Mouse (Mus musculus) embryonic facial prominence, embryonic 13.5 days (tissue): ENCODE measurements around the gene Ulk1. TPM values are rescaled to one million over a fixed set of nuclear protein-coding genes. Genes with fewer than 3 reads are reported as not detected.
"Not testable (repeated sequence)": the region's sequence is repeated elsewhere in the genome, so short reads cannot be mapped to it uniquely, and the experiment has no call there.

Experiments
- ATAC-seq: fragments of 200-750 bp; cut with Nextera tagmentation; 2 replicates; pipeline ENCODE4 v1.8.0; 2017; ENCODE audit warnings: low read depth; ENCODE audit not compliant: insufficient number of reproducible peaks, insufficient read depth, low FRiP score, low TSS enrichment
- H3K27ac ChIP-seq: fragments of 300-500 bp; sonication (generic); 2 replicates; pipeline ENCODE4 v1.5.1; 2015; ENCODE audit warnings: moderate library complexity, mild to moderate bottlenecking, inconsistent platforms
- H3K27me3 ChIP-seq: fragments of 300-500 bp; sonication (generic); 2 replicates; pipeline ENCODE4 v1.6.1; 2015; ENCODE audit warnings: mild to moderate bottlenecking, inconsistent platforms
- H3K36me3 ChIP-seq: fragments of 300-500 bp; sonication (generic); 2 replicates; pipeline ENCODE4 v1.6.1; 2015; ENCODE audit warnings: mild to moderate bottlenecking, inconsistent platforms
- H3K4me1 ChIP-seq: fragments of 300-500 bp; sonication (generic); 2 replicates; pipeline ENCODE4 v1.6.1; 2015; ENCODE audit warnings: inconsistent platforms
- H3K4me2 ChIP-seq: fragments of 300-500 bp; sonication (generic); 2 replicates; pipeline ENCODE4 v1.6.1; 2015; ENCODE audit warnings: moderate library complexity, mild to moderate bottlenecking, inconsistent platforms
- H3K4me3 ChIP-seq: fragments of 300-500 bp; sonication (generic); 2 replicates; pipeline ENCODE4 v1.5.1; 2015; ENCODE audit warnings: mild to moderate bottlenecking, inconsistent platforms
- H3K9ac ChIP-seq: fragments of 300-500 bp; sonication (generic); 2 replicates; pipeline ENCODE4 v1.6.1; 2015; ENCODE audit warnings: mild to moderate bottlenecking, inconsistent platforms
- H3K9me3 ChIP-seq: fragments of 300-500 bp; sonication (generic); 2 replicates; pipeline ENCODE4 v1.6.1; 2016; ENCODE audit warnings: inconsistent platforms
- WGBS: fragments of 180-500 bp; shearing (Covaris S2); methylation state at CpG from one replicate; pipeline ENCODE4 v1.1.7; 2015; ENCODE audit warnings: mixed read lengths; 5-methylcytosine and 5-hydroxymethylcytosine counted together
- polyA plus RNA-seq: library from polyadenylated mRNA; unstranded; fragments of >200 nt; fragmentation: Nextera tagmentation; extraction: Ambion mirVana; gene quantifications from 2 replicates; pipeline ENCODE4 v1.2.1, GENCODE M21; 2015

The Ulk1 gene
- polyA plus RNA-seq = 19.2 and 21.9 TPM in 2 replicates

- Histone ChIP-seq H3K4me1 (peaks cover 40% of the 10 kb centered on the region), H3K27ac (peak within 1 kb of the TSS; percentile 88), H3K9me3 (no peaks in the 10 kb centered on the region), H3K4me3 (peak within 1 kb of the TSS; percentile 96), H3K36me3 (peaks cover 24% of the 10 kb centered on the region), H3K4me2 (peak within 1 kb of the TSS; percentile 95), H3K9ac (peak within 1 kb of the TSS; percentile 96), H3K27me3 (no peaks in the 10 kb centered on the region)
- peak; percentile 96 for ATAC-seq
- under 1% methylated on average over 78 of the region's 80 CpGs for WGBS
These were observed at the start of gene Ulk1 for GRCm38 (mm10) chr5:110809667-110810325. Gene Ulk1 (minus strand): TSS chr5:110810097.

GRCm38 (mm10) chr5:110859013-110859650 is 49.2 kb upstream of the Ulk1 start:
- no peak for ATAC-seq
- Histone ChIP-seq H3K4me3 (peak overlapping the region; percentile 4; the same call in 1 of the 2 replicates), H3K9me3 (no peaks in the 10 kb centered on the region), H3K4me1 (peaks cover 12% of the 10 kb centered on the region), H3K4me2 (peak overlapping the region; percentile 30), H3K27ac (peak overlapping the region; percentile 77), H3K27me3 (no peaks in the 10 kb centered on the region), H3K36me3 (peaks cover 40% of the 10 kb centered on the region), H3K9ac (0 out of 2 replicates have a peak overlapping the region, but pooled peaks have one; percentile 6)
- WGBS = 46% methylated on average over 13 of the region's 13 CpGs

- H3K4me2 ChIP-seq = no peak overlapping the region
- H3K27me3 ChIP-seq = no peaks in the 10 kb centered on the region
- H3K9ac ChIP-seq = no peak overlapping the region
- peaks cover 28% of the 10 kb centered on the region for H3K36me3 ChIP-seq
- no peaks in the 10 kb centered on the region for H3K9me3 ChIP-seq
- WGBS = 26% methylated on average over 5 of the region's 5 CpGs
- no peak for ATAC-seq
- peaks cover 19% of the 10 kb centered on the region for H3K4me1 ChIP-seq
- H3K4me3 ChIP-seq = no peak overlapping the region
- 0 out of 2 replicates have a peak overlapping the region, but pooled peaks have one; percentile 17 for H3K27ac ChIP-seq
These were observed 47.2 kb upstream of the Ulk1 start for GRCm38 (mm10) chr5:110857091-110857490.

- no peak overlapping the region for H3K4me2 ChIP-seq
- H3K27ac ChIP-seq = no peak overlapping the region
- no peak overlapping the region for H3K9ac ChIP-seq
- peaks cover 9% of the 10 kb centered on the region; the same call in 1 of the 2 replicates for H3K4me1 ChIP-seq
- no peak overlapping the region for H3K4me3 ChIP-seq
- H3K36me3 ChIP-seq = peaks cover 24% of the 10 kb centered on the region
- H3K27me3 ChIP-seq = no peaks in the 10 kb centered on the region
- H3K9me3 ChIP-seq = no peaks in the 10 kb centered on the region
- ATAC-seq = no peak
- 81% methylated on average over 1 of the region's 1 CpGs for WGBS
These were observed 43.1 kb upstream of the Ulk1 start for GRCm38 (mm10) chr5:110852990-110853389.

GRCm38 (mm10) chr5:110841046-110841862 is 31.4 kb upstream of the Ulk1 start:
- H3K9ac ChIP-seq = no peak overlapping the region
- H3K9me3 ChIP-seq = no peaks in the 10 kb centered on the region
- no peak overlapping the region for H3K4me2 ChIP-seq
- WGBS = 90% methylated on average over 14 of the region's 14 CpGs
- H3K27ac ChIP-seq = no peak overlapping the region
- H3K4me1 ChIP-seq = peaks cover 21% of the 10 kb centered on the region
- H3K36me3 ChIP-seq = peaks cover 37% of the 10 kb centered on the region
- no peak for ATAC-seq
- peak overlapping the region; percentile 77; the same call in 1 of the 2 replicates for H3K4me3 ChIP-seq
- H3K27me3 ChIP-seq = no peaks in the 10 kb centered on the region

GRCm38 (mm10) chr5:110840465-110840864 is 30.6 kb upstream of the Ulk1 start:
- Histone ChIP-seq H3K9ac (peak overlapping the region; percentile 72), H3K4me1 (peaks cover 21% of the 10 kb centered on the region), H3K36me3 (peaks cover 33% of the 10 kb centered on the region), H3K4me3 (peak overlapping the region; percentile 77), H3K9me3 (no peaks in the 10 kb centered on the region), H3K4me2 (peak overlapping the region; percentile 75), H3K27me3 (no peaks in the 10 kb centered on the region), H3K27ac (peak overlapping the region; percentile 89)
- no peak for ATAC-seq
- 5% methylated on average over 4 of the region's 4 CpGs for whole genome bisulfite sequencing

GRCm38 (mm10) chr5:110839678-110840365 is 29.9 kb upstream of the Ulk1 start, which contains the start of the genes Hscb and Chek2:
Gene Hscb (minus strand): TSS chr5:110839777.
Gene Chek2 (plus strand): TSS chr5:110839979.
- H3K27ac ChIP-seq = peak within 1 kb of the TSS; percentile 89
- peaks cover 26% of the 10 kb centered on the region for H3K36me3 ChIP-seq
- H3K27me3 ChIP-seq = no peaks in the 10 kb centered on the region
- H3K9ac ChIP-seq = peak within 1 kb of the TSS; percentile 84
- WGBS = under 1% methylated on average over 41 of the region's 41 CpGs
- ATAC-seq = peak; percentile 97
- H3K4me2 ChIP-seq = peak within 1 kb of the TSS; percentile 75
- H3K4me1 ChIP-seq = peaks cover 21% of the 10 kb centered on the region
- H3K9me3 ChIP-seq = no peaks in the 10 kb centered on the region
- peak within 1 kb of the TSS; percentile 77 for H3K4me3 ChIP-seq

- Histone ChIP-seq H3K9me3 (no peaks in the 10 kb centered on the region), H3K27ac (peak overlapping the region; percentile 86), H3K27me3 (no peaks in the 10 kb centered on the region), H3K4me2 (peak overlapping the region; percentile 75), H3K4me3 (peak overlapping the region; percentile 77), H3K36me3 (peaks cover 23% of the 10 kb centered on the region), H3K4me1 (peaks cover 21% of the 10 kb centered on the region), H3K9ac (peak overlapping the region; percentile 84)
- ATAC-seq = peak; percentile 54
- WGBS = 6% methylated on average over 28 of the region's 28 CpGs
These were observed 29.3 kb upstream of the Ulk1 start for GRCm38 (mm10) chr5:110839038-110839677.

GRCm38 (mm10) chr5:110838016-110838415 is 28.1 kb upstream of the Ulk1 start:
- not testable (repeated sequence) for ATAC-seq, H3K27ac ChIP-seq, H3K9me3 ChIP-seq, H3K4me2 ChIP-seq, H3K9ac ChIP-seq, H3K4me3 ChIP-seq, H3K27me3 ChIP-seq
- Histone ChIP-seq H3K36me3 (peaks cover 22% of the 10 kb centered on the region), H3K4me1 (peaks cover 21% of the 10 kb centered on the region)
- WGBS = 89% methylated on average over 5 of the region's 5 CpGs

GRCm38 (mm10) chr5:110835959-110836358 is 26.1 kb upstream of the Ulk1 start:
- Histone ChIP-seq H3K4me3 (no peak overlapping the region), H3K27me3 (no peaks in the 10 kb centered on the region), H3K9ac (no peak overlapping the region), H3K4me2 (no peak overlapping the region), H3K4me1 (peaks cover 18% of the 10 kb centered on the region), H3K9me3 (no peaks in the 10 kb centered on the region), H3K27ac (no peak overlapping the region), H3K36me3 (peaks cover 6% of the 10 kb centered on the region; the same call in 1 of the 2 replicates)
- 33% methylated on average over 3 of the region's 3 CpGs for WGBS
- ATAC-seq = no peak
